Mouse (Mus musculus): ENCODE results near the gene Lsm12.
A peak's percentile ranks its signal among the peaks of the same experiment; 100 is the strongest.
"Not testable (repeated sequence)": the region's sequence is repeated elsewhere in the genome, so short reads cannot be mapped to it uniquely, and the experiment has no call there.

Lsm12 gene

DNA sequence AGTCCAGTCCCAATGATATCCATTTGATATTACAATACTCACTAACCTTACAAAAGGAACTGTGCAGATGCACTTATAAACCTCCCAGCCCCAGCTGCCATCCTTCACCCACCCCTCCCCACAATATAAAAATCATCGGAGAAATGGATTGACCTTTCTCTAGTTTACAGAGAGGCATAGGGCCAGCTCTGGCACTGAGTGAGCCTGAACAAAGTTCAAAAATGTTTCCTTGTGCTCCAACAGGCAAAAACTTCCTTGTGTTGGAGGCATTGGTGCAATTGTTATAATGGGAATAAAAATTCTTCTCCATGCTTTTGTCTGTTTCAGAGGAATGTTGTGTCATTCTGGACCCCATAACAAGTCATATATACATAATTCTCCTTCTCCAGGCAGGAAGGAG lies 1.1 kb upstream of the Lsm12 start:
- DNase-seq (ENCODE audit: low spot score), result no peak

DNA sequence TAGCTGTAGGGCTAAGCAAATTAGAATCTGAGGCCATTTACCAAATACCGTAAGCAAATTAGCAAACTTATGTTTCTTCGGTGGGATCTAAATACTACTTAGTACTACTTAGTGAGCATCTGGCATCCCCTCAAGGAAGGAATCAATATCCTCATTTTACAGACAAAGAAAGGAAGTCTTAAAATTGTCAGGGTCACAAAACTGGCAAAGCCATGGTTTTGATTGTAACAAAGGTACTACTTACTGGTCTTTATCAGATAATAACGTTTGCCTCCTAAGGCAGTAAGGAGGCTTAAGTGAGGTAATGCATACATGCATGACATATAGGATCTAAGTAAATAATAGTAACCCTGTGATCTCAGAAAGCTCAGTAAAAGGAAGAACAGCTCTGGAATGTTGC lies 581 bp upstream of the Lsm12 start:
- DNase-seq (ENCODE audit: low spot score), result no peak

DNA sequence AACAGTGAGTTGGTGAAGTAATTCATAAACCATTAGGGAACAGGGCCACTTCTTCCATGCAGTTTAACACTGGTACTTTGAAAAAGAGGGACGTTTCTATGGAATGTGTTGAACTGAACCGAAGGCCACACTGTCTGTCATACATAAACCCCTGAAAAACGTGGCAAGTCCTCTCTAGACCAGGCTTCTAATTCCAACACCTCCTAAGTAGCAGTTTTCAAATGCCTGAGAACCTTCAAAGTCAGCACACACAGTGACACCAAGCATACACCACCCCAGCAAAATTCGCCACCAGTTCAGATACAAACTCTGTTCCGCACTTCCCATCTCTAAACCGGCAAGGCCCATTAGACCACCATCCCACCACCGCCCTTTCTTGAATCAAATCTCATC lies 847 bp downstream of the Lsm12 start:
- DNase-seq (ENCODE audit: low spot score), result no peak

DNA sequence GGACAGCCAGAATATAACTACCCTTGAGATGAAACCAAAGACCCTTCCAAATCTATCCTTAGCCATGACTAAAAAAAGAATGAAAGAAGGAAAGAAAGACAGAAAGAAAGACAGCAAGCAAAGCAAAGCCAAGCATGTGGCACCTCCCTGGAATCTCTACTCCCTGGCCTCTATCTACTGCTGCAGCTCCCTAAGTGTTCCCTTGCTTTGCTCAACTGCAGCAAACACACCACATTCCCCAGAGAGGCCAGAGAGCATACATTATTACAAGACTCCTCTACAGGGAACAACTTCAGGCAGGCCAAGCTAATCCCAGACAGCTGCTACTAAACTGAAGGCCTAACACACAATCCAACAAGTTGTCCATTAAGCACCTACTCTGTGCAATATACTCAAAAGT lies 5.3 kb downstream of the Lsm12 start:
- no peak for DNase-seq (ENCODE audit: low spot score)

DNA sequence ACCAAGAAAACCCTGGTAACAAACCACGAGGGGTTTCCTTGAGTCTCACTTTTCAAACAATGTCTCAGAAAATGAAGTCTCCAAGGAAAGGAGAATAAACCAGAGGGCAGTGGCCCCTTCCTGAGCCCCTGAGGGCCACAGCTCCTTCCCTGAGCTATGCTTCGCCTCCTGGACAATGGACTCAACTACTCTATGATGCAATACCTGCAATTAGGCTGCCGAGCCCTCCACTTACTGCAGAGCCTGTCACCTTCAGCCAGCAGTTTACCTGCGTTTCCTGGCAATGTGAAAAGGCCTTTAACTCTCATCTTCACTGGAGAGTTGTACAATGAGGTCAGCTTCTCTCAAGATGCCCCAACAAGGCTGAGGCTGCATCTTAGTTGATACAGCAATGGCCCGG lies 16.4 kb downstream of the Lsm12 start:
- DNase-seq (ENCODE audit: low spot score), result no peak

DNA sequence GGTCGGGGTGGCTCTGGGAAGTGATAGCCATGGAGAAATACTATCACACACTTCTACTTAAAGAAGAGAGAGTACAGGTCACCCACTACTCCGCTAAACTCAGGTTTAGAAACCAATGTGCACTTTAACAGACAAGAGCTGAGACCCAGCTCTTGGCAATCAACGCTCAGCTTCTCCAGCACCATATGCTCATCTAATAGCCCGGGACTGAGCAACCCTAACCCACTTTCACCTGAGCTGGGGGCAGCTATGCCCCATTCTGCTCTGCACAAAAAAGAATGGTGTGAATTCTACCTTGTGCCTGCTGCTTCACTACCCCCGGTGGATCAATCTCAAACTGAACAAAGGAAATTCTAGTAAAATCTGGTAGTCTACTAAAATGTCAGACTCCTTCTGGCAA lies 17.6 kb downstream of the Lsm12 start:
- no peak for DNase-seq (ENCODE audit: low spot score)

DNA sequence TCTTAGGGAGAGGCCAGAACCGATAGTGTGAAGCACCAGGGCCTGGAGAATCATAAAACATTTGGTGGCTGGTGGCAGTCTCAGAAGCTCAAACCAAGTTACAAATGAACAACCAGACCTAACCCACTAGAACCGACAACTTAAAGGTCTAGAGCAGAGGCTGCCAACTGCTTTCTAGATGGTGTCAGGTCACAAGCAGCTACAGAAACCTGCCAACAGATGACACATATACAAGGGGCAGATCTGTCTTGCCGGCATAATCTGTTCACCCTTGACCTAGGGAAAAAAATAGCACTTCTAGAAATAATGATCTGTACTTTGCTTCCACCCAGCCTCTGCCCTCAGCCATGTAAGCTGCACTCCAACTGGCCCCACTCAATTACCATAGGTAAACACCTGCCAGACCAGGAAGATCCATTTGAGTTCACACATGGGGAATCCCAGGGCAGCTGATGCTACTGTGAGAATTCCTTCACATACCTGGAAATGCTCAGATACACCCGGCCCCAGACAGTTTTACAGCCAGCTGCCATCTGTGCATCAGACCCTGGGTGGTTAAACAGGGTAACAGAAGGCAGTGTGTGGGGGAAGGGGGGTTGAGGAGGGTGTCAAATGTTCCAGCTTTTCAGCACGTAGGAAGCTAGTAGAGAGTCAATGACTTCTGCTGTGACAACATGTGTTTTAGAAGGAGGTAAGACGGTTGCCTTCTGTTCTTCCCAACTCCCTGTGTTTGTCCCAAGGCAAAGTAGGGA lies 18.9 kb downstream of the Lsm12 start:
- no peak for DNase-seq (ENCODE audit: low spot score)

DNA sequence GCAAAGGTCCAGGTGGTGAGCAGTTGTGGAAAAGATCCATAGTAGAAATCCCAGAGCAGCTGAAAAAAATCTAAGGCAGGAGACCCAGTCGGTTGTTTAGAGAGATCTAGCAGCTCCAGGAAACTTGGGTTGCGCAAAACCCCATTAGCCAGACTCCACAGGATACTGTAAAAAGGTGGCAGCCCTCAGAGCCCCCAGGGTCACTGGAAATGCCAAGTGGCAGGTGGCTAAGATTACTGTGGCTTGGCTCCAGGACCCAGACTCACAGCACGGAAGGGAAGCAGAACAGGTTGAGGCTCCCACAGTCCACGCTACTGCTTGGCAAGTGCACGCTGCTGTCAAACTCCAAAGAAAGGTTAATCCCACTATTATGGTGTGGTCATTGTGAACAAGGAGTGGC lies 25.3 kb downstream of the Lsm12 start:
- no peak for DNase-seq (ENCODE audit: low spot score)

DNA sequence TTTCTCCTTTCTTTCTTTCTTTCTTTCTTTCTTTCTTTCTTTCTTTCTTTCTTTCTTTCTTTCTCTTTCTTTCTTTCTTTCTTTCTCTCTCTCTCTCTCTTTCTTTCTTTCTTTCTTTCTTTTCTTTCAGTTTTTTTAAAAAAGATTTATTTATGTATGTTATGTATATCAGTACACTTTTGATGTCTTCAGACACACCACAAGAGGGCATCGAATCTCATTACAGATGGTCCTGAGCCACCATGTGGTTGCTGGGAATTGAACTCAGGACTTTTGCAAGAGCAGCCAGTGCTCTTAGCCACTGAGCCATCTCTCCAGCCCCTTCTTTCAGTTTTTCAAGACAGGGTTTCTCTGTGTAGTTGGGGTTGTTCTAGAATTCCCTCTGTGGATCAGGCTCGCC lies 27.1 kb downstream of the Lsm12 start:
- not testable (repeated sequence) for DNase-seq (ENCODE audit: low spot score)

DNA sequence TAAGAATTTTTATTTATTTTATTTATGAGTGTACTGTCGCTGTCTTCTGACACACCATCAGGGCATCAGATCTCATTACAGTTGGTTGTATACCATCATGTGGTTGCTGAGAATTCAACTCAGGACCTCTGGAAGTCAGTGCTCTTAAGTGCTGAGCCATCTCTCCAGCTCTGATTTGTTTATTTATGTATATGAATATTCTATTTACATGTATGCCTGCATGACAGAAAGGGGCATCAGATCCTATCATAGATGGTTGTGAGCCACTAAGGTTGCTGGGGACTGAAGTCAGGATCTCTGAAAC lies 28.4 kb downstream of the Lsm12 start:
- no peak for DNase-seq (ENCODE audit: low spot score)

DNA sequence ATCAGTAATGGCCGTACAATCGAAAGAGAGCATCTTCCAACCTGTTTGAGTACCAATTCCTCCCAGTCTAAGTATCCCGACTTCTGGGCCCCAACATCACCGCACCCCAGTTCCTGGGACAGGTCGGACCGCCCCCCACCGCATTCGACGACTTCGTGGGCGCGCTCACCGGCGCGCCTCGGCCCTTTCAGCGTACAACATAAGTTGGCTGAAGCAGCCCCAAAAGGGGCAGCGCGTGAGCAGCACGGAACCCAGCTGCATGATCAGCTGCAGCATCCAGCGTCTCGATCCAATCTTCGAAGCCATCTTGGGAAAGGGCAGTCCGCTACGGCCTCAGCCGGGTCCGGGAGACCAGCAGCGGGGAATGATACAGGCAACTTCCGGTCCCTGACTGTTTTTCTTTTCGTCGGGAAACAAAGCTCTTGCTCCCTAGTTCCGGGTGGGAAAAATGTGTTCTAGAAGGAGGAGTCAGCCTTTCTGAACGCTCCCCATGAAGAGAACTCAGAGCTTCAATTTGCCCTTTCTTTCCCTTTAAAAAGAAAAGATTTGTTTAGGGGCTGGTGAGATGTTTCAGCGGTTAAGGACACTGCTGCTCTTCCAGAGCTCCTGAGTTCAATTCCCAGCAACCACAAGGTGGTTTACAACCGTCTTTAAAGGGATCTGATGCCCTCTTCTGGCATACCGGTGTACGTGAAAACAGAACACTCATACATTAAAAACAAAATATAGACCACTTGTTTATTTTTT lies 28.9 kb downstream of the Lsm12 start, which contains the start of gene Tmem101:
Tmem101 (minus strand) TSS at position 366 of the 747 bp plus-strand sequence.
- DNase-seq (ENCODE audit: low spot score), result peak; percentile 91

DNA sequence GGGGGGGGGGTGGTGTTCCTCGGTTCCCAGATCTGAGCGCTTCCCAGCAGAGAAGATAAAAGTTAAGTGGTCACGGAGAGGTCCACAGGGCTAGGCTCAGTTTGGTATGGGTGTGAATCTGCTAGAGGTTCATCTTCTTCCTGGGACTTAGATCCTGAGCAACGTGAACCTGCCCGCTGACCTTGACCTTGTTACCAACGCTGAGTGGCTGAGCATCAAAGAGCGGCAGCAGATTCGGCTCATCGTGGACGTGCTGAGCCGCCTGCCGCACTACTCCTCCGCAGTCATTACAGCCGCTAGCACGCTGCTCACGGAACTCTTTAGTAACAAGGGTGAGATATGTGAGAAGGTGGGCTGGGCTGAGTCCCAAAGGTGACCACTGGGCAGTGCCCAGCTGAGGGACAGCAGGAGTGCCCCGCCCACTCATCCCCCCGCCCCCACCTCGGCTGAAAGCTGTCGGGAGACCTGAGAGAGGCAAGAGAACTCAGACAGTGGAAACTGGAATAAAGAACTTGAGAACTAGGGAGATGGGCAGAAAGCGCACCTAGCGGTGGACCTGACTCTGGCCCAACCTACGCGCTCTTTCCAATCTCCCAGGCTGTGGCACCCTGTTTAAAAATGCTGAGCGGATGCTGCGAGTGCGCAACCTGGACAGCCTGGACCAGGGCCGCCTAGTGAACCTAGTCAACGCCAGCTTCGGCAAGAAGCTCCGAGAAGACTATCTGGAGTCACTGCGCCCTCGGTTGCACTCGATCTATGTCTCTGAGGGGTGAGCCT lies 37.7 kb downstream of the Lsm12 start:
- DNase-seq (ENCODE audit: low spot score), result peak; percentile 52

DNA sequence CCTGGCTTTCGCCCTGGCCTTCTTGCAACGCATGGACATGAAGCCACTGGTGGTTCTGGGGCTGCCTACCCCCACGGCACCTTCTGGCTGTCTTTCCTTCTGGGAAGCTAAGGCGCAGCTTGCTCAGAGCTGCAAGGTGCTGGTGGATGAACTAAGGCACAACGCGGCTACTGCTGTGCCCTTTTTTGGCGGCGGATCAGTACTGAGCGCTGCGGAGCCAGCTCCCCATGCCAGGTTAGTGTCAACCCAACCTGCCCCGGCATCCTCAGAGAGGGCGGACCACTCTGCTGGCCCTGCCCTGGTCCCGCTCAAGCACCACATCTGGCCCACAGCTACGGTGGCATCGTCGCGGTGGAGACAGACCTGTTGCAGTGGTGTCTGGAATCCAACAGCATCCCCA lies 38.6 kb downstream of the Lsm12 start:
- peak; percentile 51 for DNase-seq (ENCODE audit: low spot score)

DNA sequence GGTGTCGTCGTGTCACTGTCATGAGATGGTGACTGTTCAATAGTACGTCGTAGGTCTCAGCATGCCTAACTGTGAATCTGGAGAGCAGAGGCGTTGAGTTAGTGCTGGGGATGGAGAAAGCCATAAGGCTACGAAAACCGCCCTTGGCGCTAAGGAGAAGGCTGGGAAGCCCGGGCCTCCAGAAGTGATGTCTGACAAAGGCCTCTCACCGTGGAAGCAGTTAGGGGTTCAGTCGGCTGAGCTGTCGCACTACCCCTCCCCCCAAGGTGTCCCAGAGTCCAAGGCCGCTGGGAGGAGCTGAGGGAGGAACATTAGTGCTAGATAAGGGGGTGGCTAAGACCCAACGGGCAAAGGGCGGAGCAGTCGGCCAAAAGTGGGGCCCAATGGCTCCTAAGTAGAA lies 39.1 kb downstream of the Lsm12 start:
- DNase-seq (ENCODE audit: low spot score), result peak; percentile 74

DNA sequence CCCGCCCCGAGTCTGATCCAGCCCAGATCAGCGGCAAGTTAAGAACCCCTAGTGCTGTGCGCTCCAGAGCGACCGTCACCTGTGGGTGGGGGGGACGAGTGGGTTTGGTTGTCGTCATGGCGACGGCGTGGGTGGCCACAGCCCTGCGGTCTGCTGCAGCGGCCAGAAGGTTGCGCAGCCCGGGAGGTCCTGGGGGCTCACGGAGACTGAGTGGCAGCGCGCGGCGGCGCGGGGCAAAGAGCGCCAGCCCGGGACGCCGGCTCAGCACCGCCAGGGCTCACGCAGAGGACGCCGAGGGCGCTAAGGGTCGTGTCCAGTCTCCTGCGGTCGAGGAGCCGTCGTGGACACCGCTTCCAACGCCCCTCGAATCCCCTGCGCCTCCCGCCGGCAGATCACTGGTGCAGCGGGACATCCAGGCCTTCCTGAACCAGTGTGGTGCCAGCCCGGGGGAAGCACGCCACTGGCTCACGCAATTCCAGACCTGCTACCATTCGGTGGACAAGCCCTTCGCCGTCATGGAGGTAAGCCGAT lies 39.6 kb downstream of the Lsm12 start, which contains the start of gene Nags:
Nags (plus strand) TSS at position 43 of the 531 bp plus-strand sequence.
- peak; percentile 70 for DNase-seq (ENCODE audit: low spot score)

DNA sequence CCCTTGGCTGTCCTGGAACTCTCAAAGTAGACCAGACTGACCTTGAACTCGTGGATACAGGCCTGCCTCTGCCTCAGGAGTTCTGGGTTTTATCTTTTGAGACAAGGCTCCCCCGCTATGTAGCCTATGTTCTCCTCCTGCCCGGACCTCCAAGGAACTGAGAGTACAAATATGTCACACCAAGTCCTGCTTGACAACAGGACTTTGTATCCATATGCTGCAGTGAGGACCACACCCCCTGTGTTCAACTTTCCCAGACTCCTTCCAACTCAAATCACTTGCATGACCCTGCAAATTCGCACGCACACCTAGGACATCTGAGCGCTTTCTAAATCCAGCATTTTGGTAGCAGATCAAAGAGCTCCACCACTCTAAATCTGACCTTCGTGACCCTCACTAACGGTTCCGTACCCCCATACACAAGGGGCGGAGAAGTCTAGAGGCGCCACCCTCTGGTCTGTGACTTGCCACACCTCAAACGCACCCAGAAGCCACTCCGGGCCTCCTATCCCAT lies 40.1 kb downstream of the Lsm12 start:
- DNase-seq (ENCODE audit: low spot score), result no peak

DNA sequence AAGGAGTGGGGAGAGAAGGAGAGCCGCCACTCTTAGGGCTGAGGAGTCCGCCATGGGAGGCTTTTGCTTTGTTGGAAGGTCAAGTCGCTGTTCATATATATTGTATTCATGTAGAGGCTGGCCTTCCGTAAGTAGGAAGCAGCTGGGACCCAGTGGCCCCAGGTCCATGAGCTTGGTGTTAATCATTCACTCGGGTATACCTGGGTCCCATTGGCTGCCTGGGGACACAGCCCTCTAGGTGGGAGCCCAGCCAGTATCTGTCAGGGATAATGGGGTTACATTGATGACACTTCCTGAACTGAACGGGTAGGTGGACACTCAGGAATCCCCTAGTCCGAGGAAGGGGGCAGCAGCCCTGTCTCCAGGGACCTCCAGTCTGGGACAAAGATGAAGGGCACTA lies 42.7 kb downstream of the Lsm12 start:
- no peak for DNase-seq (ENCODE audit: low spot score)

DNA sequence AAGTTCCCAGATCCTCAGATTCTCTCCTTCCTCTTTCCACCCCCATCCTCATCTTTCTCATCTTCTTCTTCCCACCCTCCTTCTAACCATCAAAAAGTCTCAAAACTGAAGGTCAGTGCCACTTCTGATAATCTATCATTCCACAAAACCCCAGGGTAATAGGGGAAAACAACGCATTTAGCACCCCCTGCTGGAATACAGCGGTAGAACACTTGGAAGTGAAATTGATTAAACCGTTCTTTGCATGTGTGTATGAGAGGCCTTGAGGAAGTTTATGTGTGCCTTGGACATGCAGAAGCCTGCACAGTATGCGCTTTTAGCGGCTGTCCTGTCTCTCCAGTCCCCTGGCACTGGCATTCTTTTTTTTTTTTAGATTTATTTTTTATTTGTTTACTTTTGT lies 44.6 kb downstream of the Lsm12 start:
- DNase-seq (ENCODE audit: low spot score), result peak; percentile 74

DNA sequence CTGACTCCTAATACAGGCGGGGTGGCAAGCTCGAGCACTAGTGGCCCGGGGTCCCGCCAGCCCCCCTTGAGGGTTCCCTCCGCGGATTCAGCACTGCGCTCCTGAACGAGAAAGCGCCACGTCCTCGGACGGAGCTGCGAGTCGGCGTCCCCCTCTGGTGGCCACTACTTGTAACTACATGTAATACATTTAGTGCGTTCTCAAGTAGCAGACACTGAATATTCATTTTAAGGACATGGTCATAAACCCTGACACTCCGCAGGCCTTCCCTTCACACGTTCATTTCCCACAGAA lies 46.7 kb downstream of the Lsm12 start:
- peak; percentile 80 for DNase-seq (ENCODE audit: low spot score)

DNA sequence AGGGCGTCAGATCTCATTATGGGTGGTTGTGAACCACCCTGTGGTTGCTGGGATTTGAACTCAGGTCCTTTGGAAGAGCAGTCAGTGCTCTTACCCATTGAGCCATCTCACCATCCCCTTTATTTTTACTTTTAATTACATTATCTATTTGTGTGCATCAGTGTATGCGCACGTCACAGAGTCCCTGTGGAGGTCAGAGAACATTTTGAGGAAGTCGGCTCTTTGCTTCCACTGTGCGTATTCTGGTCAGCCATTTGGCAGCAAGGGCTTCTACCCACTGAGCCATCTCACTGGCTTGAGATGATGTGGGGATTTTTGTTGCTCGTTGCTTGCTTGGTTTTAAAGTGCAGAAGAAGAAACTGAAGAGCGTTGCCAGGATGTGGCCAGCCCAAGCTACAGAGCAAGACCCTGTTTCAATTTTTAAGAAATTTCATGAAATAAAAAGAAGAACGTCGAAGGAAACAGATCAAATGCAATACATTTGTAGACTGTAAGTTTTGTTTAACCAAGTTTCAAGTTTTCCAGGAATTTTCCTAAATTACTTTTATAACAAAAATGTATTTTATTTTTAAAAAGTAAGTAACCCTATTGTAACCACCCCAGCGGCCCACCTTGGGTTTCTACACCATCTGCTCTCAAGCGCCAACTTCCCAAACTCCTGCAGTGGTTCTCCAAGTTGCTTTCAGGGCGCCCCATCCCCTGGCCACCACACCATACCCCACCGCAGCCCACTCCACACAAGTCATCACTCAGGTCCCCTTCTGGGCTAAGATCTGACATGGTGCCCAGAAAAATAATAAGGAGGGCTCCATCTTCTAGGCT lies 47.3 kb downstream of the Lsm12 start:
- DNase-seq (ENCODE audit: low spot score), result no peak

DNA sequence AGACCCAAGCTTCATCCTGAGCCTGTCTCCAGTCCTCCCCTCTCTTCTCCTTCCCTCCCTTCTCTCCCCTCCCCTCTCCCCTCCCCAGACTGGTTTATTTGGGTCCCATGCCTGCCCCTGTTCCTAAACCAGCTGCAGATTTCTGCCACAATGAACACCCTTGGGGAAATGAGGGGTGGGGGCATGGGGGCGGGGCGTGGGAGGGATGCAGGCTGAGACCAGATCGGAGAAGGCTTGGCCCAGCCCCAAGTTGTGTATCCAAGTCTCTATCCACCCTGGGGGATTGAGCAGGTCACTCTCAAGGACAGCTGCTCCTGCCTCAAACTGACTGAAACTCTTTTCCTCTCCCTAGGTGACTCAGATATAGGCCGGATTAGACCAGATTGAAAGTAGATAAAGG lies 50.6 kb downstream of the Lsm12 start:
- DNase-seq (ENCODE audit: low spot score), result no peak

DNA sequence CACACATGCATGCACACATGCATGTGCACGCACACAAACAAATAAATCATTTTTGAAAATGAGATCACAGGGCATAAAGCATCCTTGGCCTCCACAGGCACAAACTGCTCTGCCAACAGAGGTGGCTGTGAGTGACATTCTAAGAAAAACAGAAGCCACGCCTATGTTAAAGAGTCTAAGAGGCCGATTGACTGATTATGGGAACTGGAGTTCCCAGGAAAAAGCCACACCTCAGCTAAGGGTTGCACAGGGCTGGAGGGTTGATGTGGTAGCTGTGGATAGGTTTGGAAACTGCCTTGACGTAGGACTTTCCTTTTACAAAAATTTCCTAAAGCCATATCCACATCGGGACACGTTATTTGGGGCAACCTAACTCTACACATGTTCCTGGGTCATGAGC lies 67.7 kb downstream of the Lsm12 start:
- DNase-seq (ENCODE audit: low spot score), result no peak
